Mouse (Mus musculus): ENCODE measurements around the gene Avil. TPM values are rescaled to one million over a fixed set of nuclear protein-coding genes. Genes with fewer than 3 reads are reported as not detected.

Avil gene
- polyA plus RNA-seq, 1 experiment = not detected

DNA sequence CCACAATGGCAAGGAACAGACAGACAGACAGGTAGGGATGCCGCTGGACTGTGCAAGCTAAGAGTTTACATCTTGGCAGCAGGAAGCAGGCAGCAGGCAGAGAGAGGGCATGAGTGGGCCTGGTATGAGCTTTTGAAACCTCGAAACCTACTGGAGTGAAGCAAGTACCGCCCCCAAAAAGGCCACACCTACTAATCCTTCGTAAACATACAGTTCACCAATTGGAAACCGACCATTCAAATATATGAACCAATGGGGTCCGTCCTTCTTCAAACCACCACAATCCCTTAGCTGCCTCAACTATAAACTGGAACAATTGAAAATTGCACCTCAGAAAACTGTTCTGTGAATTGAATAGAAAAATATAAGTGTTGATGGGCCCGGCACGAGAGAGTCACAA is 36.7 kb upstream of the Avil start:
- H3K4me1 ChIP-seq (ENCODE audit: control insufficient read depth, insufficient read depth, low read length) = peaks cover 33% of the 10 kb centered on the region
- WGBS = 89% methylated on average over 8 of the region's 8 CpGs
- no peak overlapping the region for H3K4me3 ChIP-seq (ENCODE audit: insufficient read depth, low read depth, low read length)
- peak overlapping the region; percentile 58; the same call in 1 of the 2 replicates for H3K27ac ChIP-seq (ENCODE audit: insufficient read depth, low read depth, low read length)
- TF ChIP-seq POLR2A (IDR thresholded peaks at IDR 0.05; ENCODE audit: insufficient read depth, low read depth, low read length) (no peak), CTCF (IDR thresholded peaks at IDR 0.05; ENCODE audit: insufficient read depth, low read depth, low read length) (no peak)

DNA sequence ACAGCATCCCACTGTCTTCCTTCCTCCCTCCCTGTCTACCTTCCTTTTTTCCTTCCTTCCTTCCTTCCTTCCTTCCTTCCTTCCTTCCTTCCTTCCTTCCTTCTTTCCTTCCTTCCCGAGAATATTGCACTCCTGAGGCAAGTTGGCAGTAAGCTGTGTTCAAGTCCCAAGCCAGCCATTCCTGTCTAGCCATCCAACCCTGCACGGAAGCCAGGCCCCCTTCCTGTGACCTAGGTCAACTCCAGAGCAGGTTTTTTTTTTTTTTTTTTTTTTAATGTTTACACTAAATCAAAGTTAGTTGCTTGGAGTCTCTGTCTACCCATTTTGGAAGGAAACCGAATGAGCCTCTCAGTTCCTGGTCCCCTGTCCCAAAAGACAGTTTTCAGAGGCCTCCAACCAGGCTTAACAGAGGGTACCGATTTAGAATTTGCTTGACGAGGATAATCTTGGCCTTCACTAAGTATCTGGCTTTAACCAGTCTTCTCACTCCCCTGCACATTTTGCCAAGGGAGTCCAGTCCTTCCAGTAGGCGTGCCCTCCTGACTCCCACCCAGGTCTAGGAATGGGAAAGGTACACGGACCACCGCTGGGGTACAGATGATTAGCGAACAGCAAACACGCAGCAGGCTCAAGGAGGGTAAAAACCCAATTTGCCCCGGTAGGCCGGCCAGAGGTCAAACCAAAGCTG is 29.0 kb upstream of the Avil start:
- Histone ChIP-seq H3K4me1 (ENCODE audit: control insufficient read depth, insufficient read depth, low read length) (peaks cover 14% of the 10 kb centered on the region), H3K27ac (ENCODE audit: insufficient read depth, low read depth, low read length) (no peak overlapping the region), H3K4me3 (ENCODE audit: insufficient read depth, low read depth, low read length) (no peak overlapping the region)
- TF ChIP-seq POLR2A (IDR thresholded peaks at IDR 0.05; ENCODE audit: insufficient read depth, low read depth, low read length) (no peak), CTCF (IDR thresholded peaks at IDR 0.05; ENCODE audit: insufficient read depth, low read depth, low read length) (no peak)
- WGBS = 54% methylated on average over 12 of the region's 12 CpGs

DNA sequence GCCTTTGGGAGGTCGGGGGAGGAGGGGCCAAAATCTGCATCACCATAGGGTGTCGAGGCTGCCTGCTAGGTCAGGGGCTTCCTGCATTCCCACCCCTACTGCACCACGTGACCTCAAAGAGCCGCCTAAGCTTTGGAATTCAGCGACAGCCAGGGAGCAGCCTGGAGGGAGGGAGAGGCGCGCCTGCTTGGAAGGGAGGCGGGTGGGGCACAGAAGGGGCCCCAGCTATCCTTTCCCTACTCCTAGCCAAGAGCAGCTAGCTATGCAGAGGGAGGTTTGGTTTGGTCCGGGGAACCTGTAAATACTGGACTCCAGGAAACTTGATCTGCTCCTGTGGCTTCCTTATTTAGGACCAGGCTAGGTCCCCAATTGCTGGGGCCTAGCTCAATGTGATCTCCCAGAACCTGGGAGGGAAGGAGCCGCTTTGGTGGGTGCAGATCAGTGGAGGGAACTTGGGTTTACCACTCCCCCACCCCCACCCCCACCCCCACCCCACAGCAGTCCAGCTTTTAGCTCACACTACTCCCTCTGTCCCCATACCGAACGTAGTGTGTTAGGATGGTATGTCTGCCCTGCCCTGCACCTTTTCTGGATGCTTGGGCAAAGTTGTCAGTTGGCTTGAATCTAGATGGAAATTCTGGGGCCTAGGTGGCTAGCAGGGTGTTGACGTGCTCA is 28.3 kb upstream of the Avil start:
- TF ChIP-seq CTCF (IDR thresholded peaks at IDR 0.05; ENCODE audit: insufficient read depth, low read depth, low read length) (no peak), POLR2A (IDR thresholded peaks at IDR 0.05; ENCODE audit: insufficient read depth, low read depth, low read length) (no peak)
- 32% methylated on average over 13 of the region's 13 CpGs for WGBS
- no peak overlapping the region for H3K27ac ChIP-seq (ENCODE audit: insufficient read depth, low read depth, low read length)
- H3K4me1 ChIP-seq (ENCODE audit: control insufficient read depth, insufficient read depth, low read length) = peaks cover 14% of the 10 kb centered on the region
- no peak overlapping the region for H3K4me3 ChIP-seq (ENCODE audit: insufficient read depth, low read depth, low read length)

DNA sequence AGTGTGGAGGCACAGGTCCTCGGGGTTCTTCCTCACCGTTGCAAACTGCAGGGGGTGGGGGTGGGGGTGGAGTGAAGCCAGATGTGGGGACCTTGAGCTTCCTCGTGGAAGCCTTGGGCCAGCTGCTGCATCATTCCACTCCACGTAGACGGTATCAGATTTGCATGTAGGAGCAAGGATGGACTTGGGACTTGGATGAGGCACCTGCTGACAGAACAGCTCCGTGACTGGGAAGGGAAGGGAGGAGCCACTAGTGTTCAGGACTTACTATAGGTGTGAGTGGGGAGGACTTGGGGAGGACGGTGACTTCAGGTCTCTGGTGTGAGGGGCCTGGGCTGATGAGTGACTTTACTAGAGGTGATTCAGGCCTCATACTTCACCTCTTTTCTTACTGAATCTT is 27.5 kb upstream of the Avil start:
- WGBS = 51% methylated on average over 7 of the region's 7 CpGs
- no peak overlapping the region for H3K4me3 ChIP-seq (ENCODE audit: insufficient read depth, low read depth, low read length)
- no peak for TF ChIP-seq CTCF (IDR thresholded peaks at IDR 0.05; ENCODE audit: insufficient read depth, low read depth, low read length)
- TF ChIP-seq POLR2A (IDR thresholded peaks at IDR 0.05; ENCODE audit: insufficient read depth, low read depth, low read length) = no peak
- no peak overlapping the region for H3K27ac ChIP-seq (ENCODE audit: insufficient read depth, low read depth, low read length)
- peaks cover 17% of the 10 kb centered on the region for H3K4me1 ChIP-seq (ENCODE audit: control insufficient read depth, insufficient read depth, low read length)

DNA sequence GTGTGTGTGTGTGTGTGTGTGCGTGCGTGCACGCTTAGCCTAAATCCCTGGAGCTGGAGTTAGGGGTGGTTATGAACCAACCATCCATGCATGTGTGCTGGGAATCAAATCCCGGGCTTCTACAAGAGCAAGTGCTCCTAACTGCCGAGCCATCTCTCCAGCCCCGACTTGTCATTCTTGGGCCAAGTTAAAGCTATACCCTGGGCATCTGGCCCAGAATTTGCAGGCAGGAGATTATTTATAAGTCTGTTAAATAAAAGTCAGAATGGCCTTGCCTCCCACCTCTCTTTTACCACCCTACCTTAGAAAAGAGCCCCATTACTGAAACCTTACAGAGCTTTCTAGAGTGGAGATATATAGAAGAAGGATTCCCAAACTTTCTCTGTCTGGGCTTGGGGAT is 24.8 kb upstream of the Avil start:
- H3K4me1 ChIP-seq (ENCODE audit: control insufficient read depth, insufficient read depth, low read length) = peaks cover 17% of the 10 kb centered on the region
- no peak overlapping the region for H3K27ac ChIP-seq (ENCODE audit: insufficient read depth, low read depth, low read length)
- WGBS = 85% methylated on average over 6 of the region's 6 CpGs
- H3K4me3 ChIP-seq (ENCODE audit: insufficient read depth, low read depth, low read length) = no peak overlapping the region
- no peak for TF ChIP-seq CTCF (IDR thresholded peaks at IDR 0.05; ENCODE audit: insufficient read depth, low read depth, low read length)
- TF ChIP-seq POLR2A (IDR thresholded peaks at IDR 0.05; ENCODE audit: insufficient read depth, low read depth, low read length) = no peak

DNA sequence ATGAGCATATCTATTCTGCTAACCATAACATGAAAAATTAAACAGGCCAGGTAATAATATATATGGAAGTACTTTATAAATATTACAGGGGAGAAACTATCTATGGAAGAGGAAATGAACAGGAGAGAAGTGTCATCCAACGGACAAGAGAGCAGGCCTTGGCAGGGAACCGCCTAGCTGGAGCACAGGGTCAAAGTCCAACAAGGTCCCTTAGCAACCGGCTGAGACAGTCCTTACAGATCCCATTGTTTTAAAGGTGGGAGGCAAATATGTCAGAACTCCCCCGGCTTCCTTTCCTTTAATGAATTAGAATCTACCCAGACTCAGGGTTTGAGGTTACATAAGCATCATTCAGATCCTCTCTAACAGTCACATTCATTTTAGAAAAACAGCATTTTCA is 23.4 kb upstream of the Avil start:
- H3K27ac ChIP-seq (ENCODE audit: insufficient read depth, low read depth, low read length) = no peak overlapping the region
- H3K4me1 ChIP-seq (ENCODE audit: control insufficient read depth, insufficient read depth, low read length) = peaks cover 16% of the 10 kb centered on the region
- 65% methylated on average over 4 of the region's 4 CpGs for WGBS
- no peak for TF ChIP-seq CTCF (IDR thresholded peaks at IDR 0.05; ENCODE audit: insufficient read depth, low read depth, low read length)
- no peak for TF ChIP-seq POLR2A (IDR thresholded peaks at IDR 0.05; ENCODE audit: insufficient read depth, low read depth, low read length)
- no peak overlapping the region for H3K4me3 ChIP-seq (ENCODE audit: insufficient read depth, low read depth, low read length)

DNA sequence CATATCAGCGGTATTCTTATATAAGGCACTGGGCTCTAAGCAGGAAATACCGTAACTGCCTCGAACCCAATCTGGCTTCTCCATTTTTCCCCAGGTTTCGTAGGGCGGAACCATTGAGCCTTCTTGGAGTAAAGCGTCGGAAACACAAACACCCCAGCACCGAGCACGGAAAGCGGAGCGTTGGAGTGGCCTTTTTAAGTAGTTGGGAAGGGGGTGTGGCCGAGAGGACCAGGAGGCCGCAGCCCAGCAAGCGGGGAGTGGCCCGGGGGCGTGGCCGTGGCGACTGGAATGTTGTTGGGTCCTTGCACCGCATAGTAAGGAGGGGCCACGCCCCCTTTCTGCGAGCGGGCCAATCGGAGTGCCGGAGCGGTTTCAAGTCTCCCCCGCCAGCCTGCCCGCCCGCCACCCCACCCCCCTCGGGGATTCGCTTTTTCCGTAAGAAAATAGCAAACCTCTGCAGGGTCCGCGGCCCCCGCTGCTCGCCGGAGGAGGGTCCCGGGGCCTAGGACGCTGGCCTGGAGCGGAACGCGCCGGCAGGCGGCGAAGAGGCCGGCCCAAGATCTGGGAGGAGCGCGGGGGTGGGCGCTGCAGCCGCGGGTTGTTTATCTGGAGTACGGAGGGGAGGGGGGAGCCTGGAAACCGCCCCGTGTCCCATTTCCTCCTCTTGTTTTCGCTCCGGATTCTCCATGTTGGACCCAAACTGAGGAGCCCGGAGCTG is 22.1 kb upstream of the Avil start, which contains the start of gene Ctdsp2:
TSS of gene Ctdsp2 (plus strand) at position 441 of the 718 bp plus-strand sequence.
- peak within 1 kb of the TSS; percentile 98 for H3K27ac ChIP-seq (ENCODE audit: insufficient read depth, low read depth, low read length)
- TF ChIP-seq CTCF (IDR thresholded peaks at IDR 0.05; ENCODE audit: insufficient read depth, low read depth, low read length) = no peak
- peak; percentile 75 for TF ChIP-seq POLR2A (IDR thresholded peaks at IDR 0.05; ENCODE audit: insufficient read depth, low read depth, low read length)
- peak within 1 kb of the TSS; percentile 75 for H3K4me3 ChIP-seq (ENCODE audit: insufficient read depth, low read depth, low read length)
- under 1% methylated on average over 55 of the region's 56 CpGs for WGBS
- peaks cover 17% of the 10 kb centered on the region for H3K4me1 ChIP-seq (ENCODE audit: control insufficient read depth, insufficient read depth, low read length)

DNA sequence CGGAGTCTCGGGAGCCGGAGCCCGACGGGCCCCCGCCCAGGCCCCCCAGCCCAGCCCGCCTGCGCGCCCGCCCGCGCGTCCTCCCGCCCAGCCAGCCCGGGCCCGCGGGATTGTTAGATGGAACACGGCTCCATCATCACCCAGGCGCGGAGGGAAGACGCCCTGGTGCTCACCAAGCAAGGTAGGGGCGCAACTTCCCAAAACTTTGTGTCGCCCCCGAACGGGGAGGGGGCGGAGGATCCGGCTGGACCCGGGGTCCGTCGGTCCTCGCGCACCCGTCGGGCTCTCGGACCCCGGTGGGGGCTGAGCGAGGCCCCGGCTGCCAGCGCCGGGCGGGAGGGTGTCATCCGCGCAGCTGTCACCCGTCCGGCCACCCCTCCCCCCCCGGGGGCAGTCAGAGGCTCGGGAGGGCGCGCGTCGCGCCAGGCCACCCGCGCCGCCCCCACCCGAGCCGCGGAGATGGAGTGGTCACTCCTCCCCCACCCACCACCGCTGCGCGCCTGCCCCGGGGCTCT is 21.3 kb upstream of the Avil start:
- WGBS = under 1% methylated on average over 62 of the region's 62 CpGs

More for the DNA sequence above, 21.3 kb upstream of the Avil start:
- Histone ChIP-seq H3K4me1 (ENCODE audit: control insufficient read depth, insufficient read depth, low read length) (peaks cover 22% of the 10 kb centered on the region), H3K4me3 (ENCODE audit: insufficient read depth, low read depth, low read length) (peak overlapping the region; percentile 75), H3K27ac (ENCODE audit: insufficient read depth, low read depth, low read length) (peak overlapping the region; percentile 98)
- TF ChIP-seq POLR2A (IDR thresholded peaks at IDR 0.05; ENCODE audit: insufficient read depth, low read depth, low read length) (no peak), CTCF (IDR thresholded peaks at IDR 0.05; ENCODE audit: insufficient read depth, low read depth, low read length) (no peak)

All from olfactory bulb, adult 2 months (tissue).